Mouse (Mus musculus): ENCODE results near the gene Heatr5a.

DNA sequence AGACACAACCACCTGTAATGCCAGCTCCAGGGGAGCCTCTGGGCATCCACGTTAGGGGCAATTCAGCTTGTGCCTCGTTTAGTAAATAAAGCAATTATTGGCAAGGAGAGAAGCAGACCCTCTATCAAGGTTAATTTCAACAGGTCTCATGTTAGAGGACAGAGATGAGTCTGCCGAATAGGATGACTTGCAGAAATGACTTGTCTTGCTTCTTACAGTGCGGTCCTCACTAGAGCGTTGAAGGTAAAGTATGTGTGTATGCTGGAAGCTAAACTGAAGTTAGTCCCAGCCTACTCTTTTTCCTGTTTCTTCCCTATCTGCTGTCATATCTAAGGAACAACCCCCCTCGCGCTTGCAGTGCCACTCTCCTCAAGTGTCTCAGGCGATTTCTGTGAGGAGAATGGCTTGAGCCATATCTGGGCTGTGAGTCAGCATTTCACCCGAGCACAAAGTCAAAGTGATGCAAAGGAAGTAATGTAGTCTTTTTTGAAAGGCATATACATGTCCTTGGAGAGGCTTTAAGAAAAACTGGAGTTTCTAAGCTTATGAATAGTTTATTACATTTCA lies 27.3 kb upstream of the Heatr5a start:
- TF ChIP-seq CTCF (IDR thresholded peaks at IDR 0.05; ENCODE audit: low read depth) (no peak), EP300 (optimal IDR thresholded peaks at IDR 0.05) (no peak)
